Mouse (Mus musculus) midbrain, postnatal 0 days (tissue): Measurements from ENCODE around the gene Hist1h2bc. TPM values are rescaled to one million over a fixed set of nuclear protein-coding genes. Genes with fewer than 3 reads are reported as not detected.
"Not testable (repeated sequence)": the region's sequence is repeated elsewhere in the genome, so short reads cannot be mapped to it uniquely, and the experiment has no call there.

Experiments
- ATAC-seq: fragments of 200-750 bp; cut with Nextera tagmentation; 2 replicates; pipeline ENCODE4 v1.8.0; 2017; ENCODE audit warnings: moderate number of reproducible peaks, mild to moderate bottlenecking, moderate TSS enrichment, moderate library complexity; ENCODE audit not compliant: low FRiP score
- DNase-seq: peaks from one replicate; pipeline ENCODE4 v3.0.0-alpha.2; 2015; ENCODE audit warnings: low spot score
- H3K27ac ChIP-seq: fragments of 300-500 bp; sonication (generic); 2 replicates; pipeline ENCODE4 v1.5.1; 2014; ENCODE audit warnings: low read depth, mild to moderate bottlenecking, low read length, mixed read lengths
- H3K27me3 ChIP-seq: fragments of 300-500 bp; sonication (generic); 2 replicates; pipeline ENCODE4 v1.6.1; 2014; ENCODE audit warnings: low read length, control low read depth, mixed read lengths; ENCODE audit not compliant: insufficient read depth
- H3K36me3 ChIP-seq: fragments of 300-500 bp; sonication (generic); 2 replicates; pipeline ENCODE4 v1.6.1; 2014; ENCODE audit warnings: low read length, control low read depth, mixed read lengths; ENCODE audit not compliant: insufficient read depth
- H3K4me1 ChIP-seq: fragments of 300-500 bp; sonication (generic); 2 replicates; pipeline ENCODE4 v1.6.1; 2014; ENCODE audit warnings: mild to moderate bottlenecking, control low read depth, antibody characterized with exemption, low read length, mixed read lengths; ENCODE audit not compliant: insufficient read depth
- H3K4me2 ChIP-seq: fragments of 300-500 bp; sonication (generic); 2 replicates; pipeline ENCODE4 v1.6.1; 2014; ENCODE audit warnings: low read depth, mild to moderate bottlenecking, low read length, mixed read lengths; ENCODE audit not compliant: poor library complexity, severe bottlenecking
- H3K4me3 ChIP-seq: fragments of 300-500 bp; sonication (generic); 2 replicates; pipeline ENCODE4 v1.5.1; 2014; ENCODE audit warnings: low read depth, mild to moderate bottlenecking, low read length, moderate library complexity
- H3K9ac ChIP-seq: fragments of 300-500 bp; sonication (generic); replicated peaks from 2 replicates; pipeline ENCODE4 v1.6.1; 2014; ENCODE audit warnings: mild to moderate bottlenecking, low read length, moderate library complexity, mixed read lengths; ENCODE audit not compliant: poor library complexity, severe bottlenecking
- H3K9me3 ChIP-seq: fragments of 300-500 bp; sonication (generic); 2 replicates; pipeline ENCODE4 v1.6.1; 2016; ENCODE audit warnings: low read length, control low read depth
- CTCF ChIP-seq: IDR thresholded peaks from 2 replicates; pipeline ENCODE4 v1.5.1; 2016; ENCODE audit warnings: antibody characterized with exemption, mild to moderate bottlenecking
- WGBS: fragments of 180-500 bp; shearing (Covaris S2); extraction: QIAGEN DNeasy Blood & Tissue Kit; methylation state at CpG from one replicate; pipeline ENCODE4 v1.1.7; 2014; 5-methylcytosine and 5-hydroxymethylcytosine counted together
- polyA plus RNA-seq: library from polyadenylated mRNA; unstranded; fragments of >200 nt; fragmentation: Nextera tagmentation; extraction: Ambion mirVana; gene quantifications from 2 replicates; pipeline ENCODE4 v1.2.1, GENCODE M21; 2015
- total RNA-seq: library from RNA; depleted of rRNA; stranded (reverse); fragments of >200 nt; gene quantifications from 2 replicates; pipeline ENCODE4 v1.2.3, GENCODE M21; 2014

The Hist1h2bc gene
- total and polyA plus RNA-seq, 2 experiments from 2014 or later: 23.7 to 125 TPM

DNA sequence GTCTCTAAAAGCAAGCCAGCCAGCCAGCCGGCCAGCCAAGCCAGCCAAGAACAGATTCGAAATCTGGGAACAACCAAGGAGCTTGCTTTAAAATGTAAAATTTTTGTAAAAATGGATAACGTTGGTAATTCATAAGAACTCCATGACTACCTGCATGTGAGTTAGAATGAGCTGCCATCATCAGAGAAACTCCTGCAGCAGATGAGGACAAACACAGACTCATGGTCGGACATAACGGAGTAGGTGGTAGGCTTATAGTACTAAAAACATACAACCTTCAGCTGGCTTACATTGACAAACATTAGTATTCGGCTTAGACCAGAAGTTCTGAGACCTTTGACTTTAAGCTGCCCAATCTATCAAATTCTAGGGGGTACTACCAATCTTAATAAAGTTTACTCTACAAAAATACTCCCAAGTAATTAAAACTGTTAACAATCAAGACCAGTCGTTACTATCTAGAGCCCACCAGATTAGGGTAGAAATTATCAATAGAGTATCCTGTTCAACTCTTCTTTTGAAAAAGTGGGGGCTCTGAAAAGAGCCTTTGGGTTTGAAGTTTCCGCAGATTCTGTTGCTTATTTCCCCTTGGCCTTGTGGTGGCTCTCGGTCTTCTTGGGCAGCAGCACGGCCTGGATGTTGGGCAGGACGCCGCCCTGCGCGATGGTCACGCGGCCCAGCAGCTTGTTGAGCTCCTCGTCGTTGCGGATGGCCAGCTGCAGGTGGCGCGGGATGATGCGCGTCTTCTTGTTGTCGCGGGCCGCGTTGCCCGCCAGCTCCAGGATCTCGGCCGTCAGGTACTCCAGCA, 848 bp upstream of the Hist1h2bc start:
- Histone ChIP-seq H3K4me1 (peaks cover 10% of the 10 kb centered on the region; the same call in 1 of the 2 replicates), H3K27ac (peak overlapping the region; percentile 84; the same call in 1 of the 2 replicates), H3K4me2 (peak overlapping the region; percentile 59), H3K4me3 (peak overlapping the region; percentile 45)
- 18% methylated on average over 12 of the region's 30 CpGs for WGBS
- peak; percentile 81 for ATAC-seq
- not testable (repeated sequence) for H3K27me3 ChIP-seq, H3K36me3 ChIP-seq, H3K9me3 ChIP-seq, H3K9ac ChIP-seq, DNase-seq
- peak; percentile 24; the same call in 1 of the 2 replicates for TF ChIP-seq CTCF

DNA sequence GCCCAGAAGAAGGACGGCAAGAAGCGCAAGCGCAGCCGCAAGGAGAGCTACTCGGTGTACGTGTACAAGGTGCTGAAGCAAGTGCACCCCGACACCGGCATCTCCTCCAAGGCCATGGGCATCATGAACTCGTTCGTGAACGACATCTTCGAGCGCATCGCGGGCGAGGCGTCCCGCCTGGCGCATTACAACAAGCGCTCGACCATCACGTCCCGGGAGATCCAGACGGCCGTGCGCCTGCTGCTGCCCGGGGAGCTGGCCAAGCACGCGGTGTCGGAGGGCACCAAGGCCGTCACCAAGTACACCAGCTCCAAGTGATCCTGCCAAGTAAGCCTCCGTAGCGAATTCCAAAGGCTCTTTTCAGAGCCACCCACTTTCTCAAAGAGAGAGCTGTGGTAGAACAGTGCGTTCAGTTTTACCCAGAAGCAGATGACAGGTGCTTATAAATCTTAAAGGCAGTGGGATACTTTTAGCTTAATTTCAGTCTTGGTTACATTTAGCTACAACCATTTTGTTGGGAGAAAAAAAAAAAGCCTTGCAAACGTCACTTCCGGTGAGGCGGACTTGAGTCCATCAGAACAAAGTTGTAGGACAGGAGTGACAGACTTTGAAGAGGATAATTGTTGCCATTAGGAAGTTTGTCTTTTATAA, 421 bp downstream of the Hist1h2bc start:
- not testable (repeated sequence) for H3K9me3 ChIP-seq, H3K36me3 ChIP-seq, H3K27me3 ChIP-seq
- H3K4me3 ChIP-seq: peak overlapping the region; percentile 45
- 0% methylated on average over 11 of the region's 37 CpGs for WGBS
- ATAC-seq (peak; percentile 45), DNase-seq (peak; percentile 92)
- H3K4me2 ChIP-seq: peak overlapping the region; percentile 70
- peak overlapping the region; percentile 51; the same call in 1 of the 2 replicates for H3K9ac ChIP-seq
- peaks cover 10% of the 10 kb centered on the region; the same call in 1 of the 2 replicates for H3K4me1 ChIP-seq
- peak overlapping the region; percentile 85 for H3K27ac ChIP-seq

DNA sequence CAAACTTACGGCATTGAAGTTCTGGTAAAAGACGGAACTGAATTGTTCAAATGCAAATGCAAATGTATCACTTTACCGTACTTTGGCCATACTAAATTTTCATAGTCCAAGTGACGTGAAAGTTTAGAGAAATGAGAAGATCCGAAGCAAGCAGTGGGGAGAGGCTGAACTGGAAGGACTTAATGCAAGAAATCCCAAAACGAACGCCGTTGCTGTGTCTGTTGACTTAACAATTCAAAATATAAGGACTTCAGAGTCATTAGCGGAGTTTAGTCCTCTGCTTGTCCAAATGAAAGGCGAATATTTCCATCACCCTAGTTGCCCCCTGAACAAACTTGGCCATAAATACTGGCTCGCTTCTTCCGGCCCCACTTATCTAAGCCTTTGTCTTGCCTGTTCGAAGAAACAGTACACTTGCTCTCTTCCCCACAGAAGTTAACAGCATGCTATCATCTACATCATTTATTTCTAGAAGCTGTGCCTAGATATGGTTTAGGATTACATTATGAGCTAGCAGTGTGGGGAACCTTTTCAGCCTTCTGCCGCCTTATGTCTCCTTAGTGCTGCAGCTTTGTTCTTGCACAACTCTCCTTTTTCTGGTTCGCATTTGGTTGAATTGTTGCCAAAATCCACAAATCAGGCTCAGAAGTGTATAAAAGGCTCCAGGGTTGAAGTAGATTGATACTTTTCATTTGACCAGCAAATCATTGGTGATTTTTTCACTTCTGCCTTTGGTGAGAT, 1.3 kb downstream of the Hist1h2bc start:
- no peaks in the 10 kb centered on the region for H3K36me3 ChIP-seq
- ATAC-seq (no peak), DNase-seq (peak; percentile 15)
- peaks cover 10% of the 10 kb centered on the region; the same call in 1 of the 2 replicates for H3K4me1 ChIP-seq
- peak overlapping the region; percentile 70 for H3K4me2 ChIP-seq
- H3K4me3 ChIP-seq: peak overlapping the region; percentile 45
- no peaks in the 10 kb centered on the region for H3K9me3 ChIP-seq
- no peak for TF ChIP-seq CTCF
- H3K27ac ChIP-seq: peak overlapping the region; percentile 39; the same call in 1 of the 2 replicates
- peak overlapping the region; percentile 44; the same call in 1 of the 2 replicates for H3K9ac ChIP-seq
- no peaks in the 10 kb centered on the region for H3K27me3 ChIP-seq
- WGBS: 6% methylated on average over 15 of the region's 15 CpGs

DNA sequence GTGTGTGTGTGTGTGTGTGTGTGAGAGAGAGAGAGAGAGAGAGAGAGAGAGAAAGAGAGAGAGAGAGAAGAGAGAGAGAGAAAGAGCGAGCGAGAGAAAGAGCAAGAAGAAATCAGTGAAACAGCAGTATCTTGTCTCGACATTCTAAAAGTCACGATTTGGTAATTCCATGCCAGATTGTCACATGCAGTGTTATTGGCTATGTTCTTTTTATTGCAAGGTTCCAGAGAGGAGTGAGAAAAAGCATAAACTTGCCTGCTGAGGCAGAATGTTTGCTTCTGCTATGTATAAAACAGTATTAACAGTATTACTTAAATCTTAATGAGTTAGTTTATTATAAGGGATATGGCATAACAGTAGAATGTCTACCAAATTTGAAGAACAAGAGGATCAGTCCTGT, 2.0 kb downstream of the Hist1h2bc start:
- Histone ChIP-seq H3K4me3 (no peak overlapping the region; the same call in 1 of the 2 replicates), H3K4me1 (peaks cover 10% of the 10 kb centered on the region; the same call in 1 of the 2 replicates), H3K27me3 (no peaks in the 10 kb centered on the region), H3K27ac (no peak overlapping the region), H3K9ac (no peak overlapping the region), H3K4me2 (peak overlapping the region; percentile 70), H3K9me3 (no peaks in the 10 kb centered on the region), H3K36me3 (no peaks in the 10 kb centered on the region)
- no peak for TF ChIP-seq CTCF
- DNase-seq (no peak), ATAC-seq (no peak)
- 37% methylated on average over 4 of the region's 4 CpGs for WGBS

DNA sequence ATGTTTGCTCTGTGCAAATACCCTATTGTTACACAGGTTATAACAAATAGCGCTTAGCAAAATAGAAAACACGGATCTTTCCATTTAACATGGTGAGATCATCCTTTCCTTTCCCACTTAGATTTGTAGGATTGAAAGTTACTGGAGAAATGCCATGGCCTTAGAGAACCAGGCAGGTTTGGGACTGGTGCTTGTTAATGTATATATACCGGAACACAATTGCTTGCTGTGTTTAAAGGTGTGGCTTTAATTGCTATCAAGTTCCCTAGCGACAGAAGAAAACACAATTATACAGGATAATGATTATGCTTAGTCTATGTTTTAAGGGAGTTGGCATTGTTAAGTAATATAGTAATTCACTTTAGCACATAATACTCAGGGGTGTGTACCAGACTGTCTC, 3.2 kb downstream of the Hist1h2bc start:
- Histone ChIP-seq H3K36me3 (no peaks in the 10 kb centered on the region), H3K27me3 (no peaks in the 10 kb centered on the region), H3K9ac (no peak overlapping the region), H3K9me3 (no peaks in the 10 kb centered on the region), H3K4me3 (no peak overlapping the region), H3K4me2 (no peak overlapping the region), H3K27ac (no peak overlapping the region), H3K4me1 (peaks cover 10% of the 10 kb centered on the region; the same call in 1 of the 2 replicates)
- 89% methylated on average over 4 of the region's 4 CpGs for WGBS
- no peak for TF ChIP-seq CTCF
- DNase-seq (no peak), ATAC-seq (no peak)
